Mouse (Mus musculus): ENCODE results near the gene Hist1h2bj.
A peak's percentile ranks its signal among the peaks of the same experiment; 100 is the strongest.

Gene Hist1h2bj

DNA sequence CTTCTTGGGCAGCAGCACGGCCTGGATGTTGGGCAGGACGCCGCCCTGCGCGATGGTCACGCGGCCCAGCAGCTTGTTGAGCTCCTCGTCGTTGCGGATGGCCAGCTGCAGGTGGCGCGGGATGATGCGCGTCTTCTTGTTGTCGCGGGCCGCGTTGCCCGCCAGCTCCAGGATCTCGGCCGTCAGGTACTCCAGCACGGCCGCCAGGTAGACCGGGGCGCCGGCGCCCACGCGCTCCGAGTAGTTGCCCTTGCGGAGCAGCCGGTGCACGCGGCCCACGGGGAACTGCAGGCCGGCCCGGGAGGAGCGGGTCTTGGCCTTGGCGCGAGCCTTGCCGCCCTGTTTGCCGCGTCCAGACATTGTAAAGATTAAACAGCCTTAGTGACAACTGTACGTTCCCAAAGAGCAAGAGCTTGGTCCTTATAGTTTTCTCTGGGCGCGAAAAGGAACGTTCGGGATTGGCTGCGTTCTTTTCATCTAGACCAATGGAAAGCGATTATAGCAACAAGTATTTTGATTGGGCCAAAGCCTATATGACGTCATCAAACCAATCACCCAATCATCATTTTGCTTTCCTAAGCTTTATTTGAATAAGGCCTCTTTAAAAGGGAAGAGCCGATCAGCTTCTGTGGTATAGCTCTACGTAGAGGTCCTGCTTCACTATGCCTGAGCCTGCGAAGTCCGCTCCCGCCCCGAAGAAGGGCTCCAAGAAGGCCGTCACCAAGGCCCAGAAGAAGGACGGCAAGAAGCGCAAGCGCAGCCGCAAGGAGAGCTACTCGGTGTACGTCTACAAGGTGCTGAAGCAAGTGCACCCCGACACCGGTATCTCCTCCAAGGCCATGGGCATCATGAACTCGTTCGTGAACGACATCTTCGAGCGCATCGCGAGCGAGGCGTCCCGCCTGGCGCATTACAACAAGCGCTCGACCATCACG is at the start of gene Hist1h2bj, which contains the start of gene Hist1h2ag:
Gene Hist1h2bj, plus strand, starts transcription at position 647 of the 935 bp plus-strand sequence.
Gene Hist1h2ag, minus strand, starts transcription at position 377 of the 935 bp plus-strand sequence.
- DNase-seq (ENCODE audit: low spot score), result peak; percentile 67

DNA sequence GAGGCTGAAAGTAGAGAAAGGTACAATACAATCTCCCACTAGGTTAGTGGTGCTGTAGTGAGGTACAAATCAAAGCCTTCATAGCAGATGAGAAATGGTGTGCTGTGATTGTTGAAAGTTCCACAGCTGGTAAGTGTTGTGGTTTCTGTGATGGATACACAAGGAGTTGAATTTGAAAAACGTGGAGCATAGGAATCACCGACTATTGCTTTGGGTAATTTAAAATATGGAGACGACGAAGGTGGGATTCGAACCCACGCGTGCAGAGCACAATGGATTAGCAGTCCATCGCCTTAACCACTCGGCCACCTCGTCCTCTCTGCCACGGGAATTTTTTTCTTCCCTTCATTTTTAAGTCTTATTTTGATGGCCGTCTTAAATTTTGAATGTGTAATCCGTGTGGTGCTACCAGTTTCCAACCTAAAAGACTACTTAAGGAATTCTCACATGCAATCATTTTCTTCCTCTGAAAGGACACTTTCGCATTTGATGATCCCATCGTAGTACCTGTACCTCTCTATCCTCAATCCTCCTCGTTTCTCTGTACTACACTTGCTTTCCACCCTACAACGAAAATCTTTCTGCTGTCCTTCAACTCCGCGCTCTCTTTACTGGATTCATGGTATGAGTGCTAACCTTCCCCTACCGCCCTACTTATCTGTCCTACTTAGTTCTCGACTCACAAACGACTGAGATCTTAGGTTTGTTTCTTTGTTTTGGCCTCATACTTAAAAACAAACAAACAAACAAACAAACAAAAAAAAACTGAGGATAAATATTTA is 48.9 kb upstream of the Hist1h2bj start:
- DNase-seq (ENCODE audit: low spot score), result no peak

DNA sequence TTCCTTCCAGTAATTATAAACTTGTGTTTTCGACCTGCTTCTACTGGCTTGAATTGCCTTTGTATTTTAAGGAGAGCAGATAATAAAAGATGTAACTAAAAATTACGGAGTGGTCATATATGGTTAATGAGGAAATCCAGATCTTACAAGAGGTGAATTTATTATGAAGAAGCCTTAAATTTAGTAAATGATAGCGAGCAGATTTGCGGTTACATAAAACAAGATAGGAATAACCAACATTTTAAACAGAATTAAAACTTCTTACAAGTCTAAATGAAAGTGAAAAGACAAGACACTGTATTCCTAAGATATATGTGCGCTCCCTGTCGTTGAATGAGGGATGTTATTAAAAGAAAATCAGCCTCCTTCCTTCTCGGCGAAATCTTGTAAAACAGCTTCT is 48.1 kb upstream of the Hist1h2bj start:
- no peak for DNase-seq (ENCODE audit: low spot score)

DNA sequence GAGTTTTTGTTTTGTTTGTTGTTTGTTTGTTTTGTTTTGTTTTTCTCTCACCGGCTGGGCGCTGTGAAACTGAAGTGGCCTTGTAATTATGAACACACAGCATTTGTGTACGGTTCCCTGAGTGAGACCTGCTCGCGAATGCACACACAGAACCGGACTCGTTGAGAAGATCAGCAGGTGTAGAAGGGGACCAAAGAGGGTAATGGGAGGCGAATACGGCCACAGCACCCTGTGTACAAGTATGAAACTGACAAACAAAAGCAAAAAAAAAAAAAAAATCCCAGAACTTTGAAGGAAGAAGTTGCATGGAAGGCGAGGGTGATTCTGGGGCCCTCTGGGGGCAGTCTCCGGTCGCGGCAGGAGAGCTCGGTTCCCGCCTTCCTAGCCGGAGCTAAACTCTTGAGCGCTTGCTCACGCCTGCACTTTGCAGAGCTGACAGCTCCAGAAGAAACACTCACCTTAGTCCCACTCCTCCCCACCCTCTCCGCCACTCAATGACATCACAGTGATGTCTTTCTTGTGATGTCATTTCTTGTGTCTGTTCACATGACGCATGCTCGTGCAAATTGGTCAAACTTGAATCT is 47.6 kb upstream of the Hist1h2bj start:
- no peak for DNase-seq (ENCODE audit: low spot score)

DNA sequence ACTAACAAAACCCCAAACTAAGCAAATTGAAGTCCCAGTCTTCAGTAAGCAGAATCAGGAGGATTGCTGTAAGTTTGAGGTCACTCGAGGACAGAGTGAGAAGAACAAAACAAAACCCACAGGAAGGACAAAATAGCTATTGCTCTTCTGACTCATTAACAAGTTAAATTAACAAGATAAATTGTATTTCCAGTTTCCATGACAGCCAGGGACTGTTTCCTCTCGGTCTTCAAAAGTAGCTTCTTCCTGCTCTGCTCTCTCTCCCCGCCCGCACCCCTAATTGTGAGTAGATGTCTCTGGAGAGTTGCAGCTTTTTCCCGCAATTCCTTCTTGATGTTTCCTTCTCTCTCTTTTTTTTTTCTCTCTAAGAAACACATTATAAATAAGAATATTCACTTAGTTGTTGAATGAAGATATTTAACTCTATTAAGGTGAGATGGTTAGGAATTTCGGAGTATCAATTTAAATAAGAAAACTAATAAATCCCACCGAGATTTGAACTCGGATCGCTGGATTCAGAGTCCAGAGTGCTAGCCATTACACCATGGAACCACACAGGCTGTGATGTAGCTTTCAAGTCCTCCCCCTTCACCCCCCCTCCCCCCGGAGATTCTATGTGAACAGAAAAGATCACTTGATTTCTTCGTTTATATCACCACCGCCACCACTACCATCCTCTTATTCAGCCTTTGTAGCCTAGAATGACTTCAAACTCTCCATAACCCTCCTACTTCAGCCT is 46.7 kb upstream of the Hist1h2bj start:
- DNase-seq (ENCODE audit: low spot score), result no peak

DNA sequence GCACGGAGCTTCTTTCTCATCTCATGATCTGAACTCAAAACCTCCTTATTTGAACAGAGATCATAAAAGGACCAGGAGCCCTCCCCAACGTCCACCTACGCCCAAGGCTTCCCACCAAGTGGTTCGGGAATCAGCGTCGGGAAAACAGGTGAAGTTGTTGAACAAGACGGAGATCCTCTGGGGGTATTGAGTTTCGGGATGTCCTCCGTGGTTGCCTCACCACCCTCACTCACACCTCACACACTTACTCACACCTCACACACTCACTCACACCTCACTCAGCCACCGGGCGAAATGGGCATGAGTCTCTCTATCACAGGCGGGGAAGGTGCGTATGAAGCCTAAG is 46.2 kb upstream of the Hist1h2bj start:
- DNase-seq (ENCODE audit: low spot score), result no peak

DNA sequence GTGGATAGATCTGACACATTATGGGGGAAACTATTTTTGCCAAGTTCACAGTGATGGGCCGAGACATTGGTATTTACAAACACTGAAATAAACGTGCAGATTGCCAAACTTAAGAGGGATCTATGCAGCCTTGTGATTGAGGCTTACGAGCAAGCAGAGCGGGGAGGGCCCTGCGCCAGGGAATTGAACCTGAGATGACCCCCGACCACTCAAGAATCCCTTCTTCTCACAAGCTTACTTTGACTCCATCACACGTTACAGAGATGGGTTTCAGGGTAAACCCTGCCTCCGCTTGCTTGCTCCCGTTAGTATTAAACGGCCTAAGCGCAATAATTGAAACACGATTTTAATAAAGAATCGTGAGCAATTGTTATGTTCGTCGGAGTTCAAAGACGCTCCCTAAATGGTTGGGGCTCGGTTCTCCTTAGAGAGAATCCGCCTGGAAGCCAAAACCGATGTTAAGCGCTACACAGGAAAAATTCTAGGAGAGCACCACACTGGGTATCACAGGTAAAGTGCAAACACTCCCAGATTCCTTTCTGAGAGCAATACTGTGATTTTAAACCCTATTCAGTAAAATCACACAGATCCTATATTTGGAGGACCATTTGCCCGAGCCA is 45.7 kb upstream of the Hist1h2bj start:
- DNase-seq (ENCODE audit: low spot score), result no peak

DNA sequence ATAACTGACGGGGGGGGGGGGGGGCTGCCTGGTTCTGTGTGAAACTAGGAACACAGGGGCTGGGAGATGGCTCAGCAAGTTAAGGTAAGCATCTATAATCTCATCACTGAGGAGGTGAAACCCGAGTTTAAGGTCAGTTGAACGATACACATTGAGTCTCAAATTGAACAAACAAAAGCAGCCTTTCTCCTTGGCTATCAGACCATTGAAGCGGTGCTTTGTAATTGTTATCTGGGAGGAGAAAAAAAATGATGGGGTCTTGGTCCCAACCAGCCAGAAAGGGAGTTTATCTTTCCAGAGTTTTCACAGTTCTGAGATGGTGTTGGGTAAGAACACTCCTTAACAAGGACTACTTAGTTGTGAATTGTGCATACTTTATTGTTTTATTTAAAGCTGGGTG is 45.2 kb upstream of the Hist1h2bj start:
- DNase-seq (ENCODE audit: low spot score), result no peak

DNA sequence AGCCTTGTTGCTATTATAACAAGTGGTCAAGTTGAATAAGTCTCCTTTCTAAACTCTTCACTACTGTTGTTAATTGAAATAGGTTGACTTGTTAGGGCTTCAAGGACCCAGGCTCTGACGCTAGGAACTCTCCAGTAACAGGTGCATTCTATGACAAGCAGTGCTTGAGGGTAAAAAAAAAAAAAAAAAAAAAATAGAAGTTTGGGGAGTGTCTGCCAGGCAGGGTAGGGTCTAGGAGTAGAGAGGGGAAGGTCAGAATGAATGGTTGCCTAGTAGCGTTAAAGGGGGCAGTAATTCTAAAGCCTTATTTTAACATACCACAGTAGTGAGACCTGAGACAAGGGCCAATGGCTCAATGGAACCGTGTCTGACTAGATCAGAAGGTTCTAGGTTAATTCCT is 44.6 kb upstream of the Hist1h2bj start:
- DNase-seq (ENCODE audit: low spot score), result no peak

DNA sequence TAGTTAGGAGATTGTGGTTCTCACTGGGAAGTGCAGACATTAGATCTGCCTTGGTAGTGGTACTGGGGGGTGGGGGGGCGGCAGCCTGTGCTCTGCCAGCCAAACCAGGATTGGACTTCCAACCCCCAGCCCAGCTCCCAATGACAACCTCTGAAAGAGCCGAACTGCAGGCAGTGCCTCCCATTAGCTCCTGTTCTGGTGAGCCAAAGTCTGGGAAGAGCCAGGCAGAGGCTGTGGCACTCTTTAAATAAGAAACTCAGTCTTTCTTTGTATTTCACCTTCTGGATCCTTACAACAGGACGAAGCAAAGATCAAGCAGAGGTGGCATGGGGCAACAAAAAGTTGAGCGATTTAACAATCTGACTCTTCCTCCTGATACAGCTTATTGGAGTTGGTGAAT is 43.9 kb upstream of the Hist1h2bj start:
- no peak for DNase-seq (ENCODE audit: low spot score)

DNA sequence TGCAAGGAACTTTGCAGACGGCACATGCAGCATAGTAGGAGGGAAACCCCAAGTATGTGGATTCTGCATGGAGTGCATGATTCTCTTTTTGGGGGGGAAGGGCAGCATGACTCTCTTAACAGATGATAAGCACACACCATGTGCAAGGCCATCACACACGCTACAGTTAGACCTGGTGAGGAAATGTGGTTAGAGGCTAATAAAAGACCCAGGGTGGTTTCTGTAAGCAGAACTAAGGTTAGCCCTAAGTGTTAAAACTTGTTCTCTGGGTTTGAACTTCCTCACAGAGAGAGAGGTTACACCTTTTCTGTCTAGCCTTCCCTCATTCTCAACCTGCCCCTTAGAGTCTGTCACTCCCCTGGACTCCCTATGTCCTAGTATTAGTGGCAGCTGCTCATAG is 41.7 kb upstream of the Hist1h2bj start:
- no peak for DNase-seq (ENCODE audit: low spot score)

DNA sequence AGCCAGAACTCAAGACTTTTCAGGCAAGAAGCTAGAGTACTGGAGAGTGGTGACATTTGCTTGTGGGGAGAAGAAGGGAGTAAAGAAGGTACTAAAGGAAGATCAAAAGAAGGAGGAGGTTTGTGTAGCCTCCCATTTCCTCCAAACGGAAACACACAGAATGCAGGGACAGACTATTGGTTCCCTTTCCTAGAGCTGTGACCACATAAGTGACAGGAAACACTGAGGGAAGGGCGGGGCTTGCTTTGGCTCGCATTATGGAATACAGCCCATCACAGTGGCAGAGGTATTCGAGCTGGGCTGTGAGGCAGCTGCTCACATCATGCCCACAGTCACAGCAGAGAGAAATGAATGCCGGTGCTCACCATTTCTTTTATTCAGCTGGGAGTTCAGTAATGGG is 41.2 kb upstream of the Hist1h2bj start:
- DNase-seq (ENCODE audit: low spot score), result no peak

DNA sequence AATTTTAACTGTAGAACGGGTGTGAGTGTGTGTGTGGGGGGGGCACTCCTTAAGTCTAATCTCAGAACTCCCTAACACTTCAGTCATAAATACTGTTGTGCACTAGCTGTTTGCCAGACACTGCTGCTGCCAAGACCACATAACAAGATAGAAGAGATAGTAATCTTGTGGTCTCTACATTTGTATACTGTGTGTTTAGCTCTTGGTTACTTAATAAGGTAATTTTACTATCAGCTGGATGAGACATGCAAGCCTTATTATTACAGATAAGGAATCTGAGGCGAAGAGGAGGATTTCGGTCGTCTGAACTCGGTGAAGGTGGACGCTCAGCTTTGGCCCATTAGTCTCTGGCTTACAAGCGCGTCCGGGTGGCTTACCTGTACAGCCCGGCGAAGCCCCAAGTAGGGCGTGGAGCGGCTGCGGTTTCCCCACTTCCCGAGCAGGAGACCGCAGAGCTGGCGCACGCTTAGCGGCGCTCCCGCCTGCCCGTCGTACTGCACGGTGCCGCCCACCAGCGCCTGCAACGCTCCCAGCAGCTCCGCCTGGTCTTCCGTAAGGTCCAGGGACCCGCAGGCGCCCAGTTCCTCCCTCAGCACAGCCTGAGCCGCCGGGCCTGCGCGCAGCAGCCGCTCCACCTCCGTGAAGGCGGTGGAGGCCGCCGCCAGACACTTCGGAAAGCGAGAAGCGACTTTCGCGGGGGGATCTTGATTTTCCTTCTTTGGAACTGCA is 37.2 kb upstream of the Hist1h2bj start:
- DNase-seq (ENCODE audit: low spot score), result no peak

DNA sequence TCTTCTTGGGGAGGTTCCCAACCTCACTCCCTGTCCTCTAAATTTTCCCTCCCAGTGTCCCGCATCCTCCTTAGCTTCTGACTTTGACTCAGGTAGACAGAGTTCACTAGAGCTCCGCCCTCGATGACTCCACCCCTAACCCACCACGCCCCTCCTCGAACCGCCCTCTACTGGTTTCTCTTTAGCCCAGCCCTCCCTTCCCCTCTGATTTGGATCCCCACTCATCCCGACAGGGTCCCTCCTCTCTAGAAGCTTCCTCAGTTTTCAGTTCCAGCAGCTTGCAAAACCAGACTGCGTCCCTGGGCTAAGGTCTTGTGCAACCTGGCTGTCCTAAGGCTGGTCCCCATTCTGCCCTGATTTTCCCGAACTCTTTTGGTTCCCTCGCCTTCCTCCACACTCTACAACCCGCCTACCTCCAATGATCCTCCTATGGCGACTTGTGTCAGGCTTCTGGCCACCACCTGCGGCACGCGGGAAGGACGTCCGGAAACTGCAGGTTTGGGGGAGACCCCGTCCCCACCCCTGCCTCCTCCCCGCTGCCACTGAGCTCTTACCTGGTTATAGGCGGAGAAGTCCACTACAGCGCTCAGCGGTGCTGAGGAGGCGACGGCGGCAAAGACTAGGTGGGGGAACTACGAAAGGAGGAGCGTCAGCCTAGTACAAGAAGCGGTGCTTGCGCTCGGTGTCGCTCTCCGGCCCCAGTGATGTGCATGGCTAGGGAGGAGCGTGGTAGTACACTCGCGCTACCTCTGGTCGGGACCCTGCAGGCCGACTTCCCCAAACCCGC is 36.5 kb upstream of the Hist1h2bj start:
- DNase-seq (ENCODE audit: low spot score), result no peak

DNA sequence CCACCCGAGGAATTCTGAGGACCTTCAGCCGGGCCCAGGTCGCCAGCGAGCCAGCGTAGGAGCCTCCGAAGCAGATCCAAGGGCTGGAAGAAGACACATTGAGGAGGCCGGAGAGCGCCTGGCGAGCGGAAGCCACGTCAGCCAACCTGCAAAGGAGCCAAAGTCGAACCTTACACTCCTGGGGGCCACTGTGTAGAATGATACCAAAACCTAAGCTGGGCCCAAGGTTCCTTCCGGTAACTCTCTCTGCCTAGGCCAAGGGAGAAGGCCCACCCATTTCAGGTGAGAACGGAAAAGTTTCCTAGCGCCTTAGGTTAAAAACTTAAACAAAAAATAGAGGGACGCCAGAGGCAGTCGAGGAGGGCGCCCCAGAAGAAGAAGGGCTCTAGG is 35.9 kb upstream of the Hist1h2bj start:
- no peak for DNase-seq (ENCODE audit: low spot score)

DNA sequence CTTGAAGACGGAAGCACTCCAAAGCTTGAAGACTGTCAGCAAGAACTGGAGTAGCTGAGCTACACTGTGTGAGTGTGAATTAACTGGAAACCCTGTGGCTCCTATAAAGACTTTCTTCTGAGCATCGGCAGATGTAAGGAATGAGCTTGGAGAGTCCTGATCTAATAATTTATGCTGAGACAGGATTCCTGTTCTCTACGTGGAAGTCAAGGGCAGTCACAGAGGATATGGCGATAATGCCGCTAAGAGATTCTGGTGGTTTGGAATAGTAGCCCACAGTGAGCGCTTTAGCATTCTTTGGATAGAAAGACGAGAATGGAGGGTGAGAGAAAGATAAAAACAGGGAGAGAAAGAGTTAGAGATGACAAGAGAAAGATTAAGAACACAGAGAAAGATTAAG is 35.1 kb upstream of the Hist1h2bj start:
- DNase-seq (ENCODE audit: low spot score), result no peak

DNA sequence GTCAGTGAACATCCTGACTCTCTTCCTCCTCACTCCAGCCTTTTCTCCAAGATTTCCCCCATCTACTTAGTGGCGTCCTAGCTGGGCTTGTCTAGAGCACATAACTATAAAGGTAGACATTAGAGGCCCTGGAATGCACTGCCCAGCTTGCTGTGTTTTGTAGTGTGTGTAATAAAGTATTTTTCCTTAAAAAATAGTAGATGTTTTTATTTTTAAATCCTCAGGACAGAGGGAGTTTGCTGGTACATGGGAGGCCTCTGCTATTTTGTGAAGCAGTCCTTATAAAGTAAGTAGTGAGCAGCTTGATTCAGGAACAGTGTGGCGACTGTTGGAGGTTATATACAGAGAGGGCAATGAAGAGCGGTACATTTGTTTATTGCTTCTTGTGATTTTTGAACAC is 34.3 kb upstream of the Hist1h2bj start:
- DNase-seq (ENCODE audit: low spot score), result no peak

DNA sequence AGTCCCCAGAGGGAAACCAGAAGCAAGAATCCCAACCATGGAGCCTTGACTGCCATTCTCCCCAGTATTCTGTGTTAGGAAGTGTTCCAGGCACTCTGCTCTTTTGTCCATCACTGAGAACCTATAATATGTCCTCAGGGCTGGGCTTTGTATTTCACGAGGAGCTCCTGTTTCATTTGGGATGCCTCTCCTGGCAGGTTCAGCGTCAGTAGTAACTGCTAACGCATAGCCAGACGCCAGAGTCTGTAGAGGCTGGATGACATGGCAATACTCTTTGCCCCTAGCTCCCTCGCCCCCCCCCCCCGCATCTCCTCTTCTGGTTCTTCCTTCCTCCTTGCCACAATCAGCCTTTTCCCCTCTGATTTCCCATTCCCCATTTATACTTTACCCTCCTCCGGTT is 33.4 kb upstream of the Hist1h2bj start, which contains the start of gene Prss16:
Gene Prss16, minus strand, starts transcription at position 101 of the 400 bp plus-strand sequence.
- no peak for DNase-seq (ENCODE audit: low spot score)

DNA sequence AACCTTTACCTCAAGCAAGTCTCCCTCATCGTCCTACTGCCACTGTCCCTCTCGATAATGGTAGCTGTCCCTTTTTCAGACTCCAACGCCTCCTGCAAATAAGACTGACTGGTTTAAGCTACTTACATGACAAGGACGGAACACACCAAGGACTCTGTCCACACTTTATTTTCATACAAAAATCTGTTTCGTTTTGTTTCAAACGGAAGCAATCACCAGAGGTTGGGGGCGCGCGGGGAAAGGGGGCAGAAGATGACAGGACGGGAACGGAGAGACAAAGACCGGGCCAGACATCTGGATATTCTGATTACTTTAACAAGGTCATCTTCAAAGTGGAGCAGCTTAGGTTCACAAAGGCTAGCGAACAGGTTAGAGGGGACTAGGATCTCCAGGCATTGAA is 29.3 kb upstream of the Hist1h2bj start:
- DNase-seq (ENCODE audit: low spot score), result no peak

DNA sequence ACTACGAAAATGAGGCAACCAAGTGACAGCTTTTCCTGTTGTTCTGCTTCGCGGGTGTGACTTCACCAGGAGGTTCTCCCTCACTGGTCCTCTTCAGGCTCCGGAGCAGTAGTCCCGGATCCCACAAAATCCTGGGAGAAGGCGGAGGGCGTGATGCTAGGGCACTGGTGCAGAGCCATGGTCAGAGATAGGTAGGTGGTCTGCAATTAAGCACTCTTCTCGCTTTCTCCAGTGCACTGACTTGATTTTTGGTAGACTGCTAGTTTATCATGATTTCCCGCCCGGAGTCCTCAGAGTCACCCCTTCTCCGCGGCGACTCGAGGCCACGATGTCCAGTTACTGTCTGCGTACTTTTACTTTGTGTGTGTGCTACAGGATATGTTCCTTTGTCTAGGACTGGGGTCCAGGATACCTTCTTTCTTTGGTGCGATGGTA is 28.6 kb upstream of the Hist1h2bj start:
- no peak for DNase-seq (ENCODE audit: low spot score)
